Mouse (Mus musculus) forebrain, postnatal 0 days (tissue): ENCODE measurements around the gene Slc25a48. TPM values are rescaled to one million over a fixed set of nuclear protein-coding genes. Genes with fewer than 3 reads are reported as not detected.

ENCODE experiments used
- ATAC-seq: fragments of 200-750 bp; cut with Nextera tagmentation; 2 replicates; pipeline ENCODE4 v1.8.0; 2017; ENCODE audit warnings: mild to moderate bottlenecking, moderate library complexity
- DNase-seq: peaks from one replicate; pipeline ENCODE4 v3.0.0-alpha.2; 2015
- H3K27ac ChIP-seq: fragments of 300-500 bp; sonication (generic); 2 replicates; pipeline ENCODE4 v1.5.1; 2014; ENCODE audit warnings: low read depth, mild to moderate bottlenecking, antibody characterized with exemption, low read length, moderate library complexity, mixed read lengths
- H3K27me3 ChIP-seq: fragments of 300-500 bp; sonication (generic); 2 replicates; pipeline ENCODE4 v1.6.1; 2014; ENCODE audit warnings: mild to moderate bottlenecking, low read length, mixed read lengths; ENCODE audit not compliant: insufficient read depth
- H3K36me3 ChIP-seq: fragments of 300-500 bp; sonication (generic); 2 replicates; pipeline ENCODE4 v1.6.1; 2014; ENCODE audit warnings: mild to moderate bottlenecking, moderate library complexity; ENCODE audit not compliant: insufficient read depth
- H3K4me1 ChIP-seq: fragments of 300-500 bp; sonication (generic); 2 replicates; pipeline ENCODE4 v1.6.1; 2014; ENCODE audit warnings: antibody characterized with exemption; ENCODE audit not compliant: insufficient read depth
- H3K4me2 ChIP-seq: fragments of 300-500 bp; sonication (generic); 2 replicates; pipeline ENCODE4 v1.6.1; 2014; ENCODE audit warnings: low read depth, mild to moderate bottlenecking, moderate library complexity
- H3K4me3 ChIP-seq: fragments of 300-500 bp; sonication (generic); 2 replicates; pipeline ENCODE4 v1.5.1; 2014; ENCODE audit warnings: low read depth, low read length, mixed read lengths
- H3K9ac ChIP-seq: fragments of 300-500 bp; sonication (generic); 2 replicates; pipeline ENCODE4 v1.6.1; 2014; ENCODE audit warnings: mild to moderate bottlenecking
- H3K9me3 ChIP-seq: fragments of 300-500 bp; sonication (generic); 2 replicates; pipeline ENCODE4 v1.6.1; 2016; ENCODE audit warnings: low read length
- CTCF ChIP-seq: sonication (generic); IDR thresholded peaks from 2 replicates; pipeline ENCODE4 v1.5.1; 2016; ENCODE audit warnings: antibody characterized with exemption, control low read depth, low read depth
- WGBS: fragments of 180-500 bp; shearing (Covaris S2); extraction: QIAGEN DNeasy Blood & Tissue Kit; methylation state at CpG from one replicate; pipeline ENCODE4 v1.1.7; 2014; 5-methylcytosine and 5-hydroxymethylcytosine counted together
- polyA plus RNA-seq: library from polyadenylated mRNA; unstranded; fragments of >200 nt; fragmentation: Nextera tagmentation; extraction: Ambion mirVana; gene quantifications from 2 replicates; pipeline ENCODE4 v1.2.1, GENCODE M21; 2015
- total RNA-seq: library from RNA; depleted of rRNA; stranded (reverse); fragments of >200 nt; gene quantifications from 2 replicates; pipeline ENCODE4 v1.2.3, GENCODE M21; 2014; rRNA removed

Slc25a48 gene
- not detected in 2 replicates for total RNA-seq
- 0.06 TPM in 1 of 2 replicates, not detected in the other for polyA plus RNA-seq

GRCm38 (mm10) chr13:56438211-56439075 lies at the start of gene Slc25a48:
TSS of gene Slc25a48 (plus strand) at chr13:56438355.
- Histone ChIP-seq H3K27me3 (peaks cover 40% of the 10 kb centered on the region), H3K4me2 (peak within 1 kb of the TSS; percentile 45), H3K36me3 (no peaks in the 10 kb centered on the region), H3K9ac (no peak within 1 kb of the TSS), H3K4me1 (no peaks in the 10 kb centered on the region), H3K4me3 (peak within 1 kb of the TSS; percentile 24), H3K27ac (no peak within 1 kb of the TSS), H3K9me3 (no peaks in the 10 kb centered on the region)
- no peak for DNase-seq
- TF ChIP-seq CTCF, result no peak
- no peak for ATAC-seq
- 5% methylated on average over 51 of the region's 51 CpGs for WGBS

GRCm38 (mm10) chr13:56397572-56397971 lies 40.6 kb upstream of the Slc25a48 start:
- TF ChIP-seq CTCF, result no peak
- H3K36me3 ChIP-seq, result no peaks in the 10 kb centered on the region
- ATAC-seq, result no peak
- H3K4me1 ChIP-seq, result no peaks in the 10 kb centered on the region
- no peak overlapping the region for H3K4me2 ChIP-seq
- DNase-seq, result no peak
- no peak overlapping the region for H3K9ac ChIP-seq
- H3K9me3 ChIP-seq, result no peaks in the 10 kb centered on the region
- no peak overlapping the region for H3K27ac ChIP-seq
- H3K4me3 ChIP-seq, result no peak overlapping the region
- no peaks in the 10 kb centered on the region for H3K27me3 ChIP-seq
- WGBS, result 47% methylated on average over 5 of the region's 5 CpGs

- 43% methylated on average over 4 of the region's 4 CpGs for WGBS
These were observed 37.0 kb upstream of the Slc25a48 start for GRCm38 (mm10) chr13:56401186-56401585.

GRCm38 (mm10) chr13:56403381-56404086 lies 34.6 kb upstream of the Slc25a48 start:
- no peak for ATAC-seq
- Histone ChIP-seq H3K27ac (no peak overlapping the region), H3K27me3 (no peaks in the 10 kb centered on the region), H3K9ac (no peak overlapping the region), H3K9me3 (no peaks in the 10 kb centered on the region), H3K36me3 (no peaks in the 10 kb centered on the region), H3K4me3 (no peak overlapping the region), H3K4me1 (no peaks in the 10 kb centered on the region), H3K4me2 (no peak overlapping the region)
- WGBS, result 81% methylated on average over 8 of the region's 8 CpGs
- no peak for DNase-seq
- TF ChIP-seq CTCF, result no peak

More at GRCm38 (mm10) chr13:56401186-56401585, 37.0 kb upstream of the Slc25a48 start:
- DNase-seq (no peak), ATAC-seq (no peak)
- Histone ChIP-seq H3K9ac (no peak overlapping the region), H3K27ac (no peak overlapping the region), H3K9me3 (no peaks in the 10 kb centered on the region), H3K4me1 (no peaks in the 10 kb centered on the region), H3K4me3 (no peak overlapping the region), H3K27me3 (no peaks in the 10 kb centered on the region), H3K36me3 (no peaks in the 10 kb centered on the region), H3K4me2 (no peak overlapping the region)
- no peak for TF ChIP-seq CTCF

- H3K9me3 ChIP-seq, result no peaks in the 10 kb centered on the region
- H3K4me2 ChIP-seq, result no peak overlapping the region
- H3K36me3 ChIP-seq, result no peaks in the 10 kb centered on the region
- H3K27me3 ChIP-seq, result no peaks in the 10 kb centered on the region
- no peak for DNase-seq
- 72% methylated on average over 6 of the region's 6 CpGs for WGBS
- H3K27ac ChIP-seq, result no peak overlapping the region
- no peak overlapping the region for H3K9ac ChIP-seq
- H3K4me3 ChIP-seq, result no peak overlapping the region
- no peak for ATAC-seq
- H3K4me1 ChIP-seq, result no peaks in the 10 kb centered on the region
- no peak for TF ChIP-seq CTCF
These were observed 33.5 kb upstream of the Slc25a48 start for GRCm38 (mm10) chr13:56404511-56405140.

- no peak for TF ChIP-seq CTCF
- DNase-seq, result peak; percentile 40
- H3K9me3 ChIP-seq, result peaks cover 7% of the 10 kb centered on the region; the same call in 1 of the 2 replicates
- no peaks in the 10 kb centered on the region for H3K36me3 ChIP-seq
- H3K27me3 ChIP-seq, result no peaks in the 10 kb centered on the region
- no peak overlapping the region for H3K27ac ChIP-seq
- H3K4me2 ChIP-seq, result no peak overlapping the region
- H3K4me3 ChIP-seq, result no peak overlapping the region
- WGBS, result 42% methylated on average over 9 of the region's 9 CpGs
- peak; percentile 56 for ATAC-seq
- no peak overlapping the region for H3K9ac ChIP-seq
- 0 out of 2 replicates have a peak, but pooled peaks cover 3% of the 10 kb centered on the region for H3K4me1 ChIP-seq
These were observed 25.8 kb upstream of the Slc25a48 start for GRCm38 (mm10) chr13:56412286-56412873.
